Mouse (Mus musculus): ENCODE results near the gene Iqgap1. TPM values are rescaled to one million over a fixed set of nuclear protein-coding genes. Genes with fewer than 3 reads are reported as not detected.

Iqgap1 gene
- 19.9 and 21.7 TPM in 2 replicates for polyA plus RNA-seq (2015; fragmentation: Nextera tagmentation; extraction: Ambion mirVana)

GRCm38 (mm10) chr7:80825843-80826403 is at the start of gene Iqgap1:
Gene Iqgap1, minus strand, starts transcription at chr7:80825974.
- no peak for ATAC-seq
- 80% methylated on average over 11 of the region's 11 CpGs for WGBS
- H3K4me1 ChIP-seq (replicated peaks) = no peaks in the 10 kb centered on the region

GRCm38 (mm10) chr7:80873631-80874030 is 47.9 kb upstream of the Iqgap1 start:
- peaks cover 91% of the 10 kb centered on the region for H3K36me3 ChIP-seq
- H3K4me2 ChIP-seq (replicated peaks) = no peak overlapping the region
- no peak overlapping the region for H3K9ac ChIP-seq (replicated peaks)
- H3K4me1 ChIP-seq (replicated peaks) = no peaks in the 10 kb centered on the region; the same call in 1 of the 2 replicates
- WGBS = 97% methylated on average over 2 of the region's 2 CpGs
- no peak overlapping the region for H3K27ac ChIP-seq
- ATAC-seq = no peak
- peaks cover 27% of the 10 kb centered on the region for H3K27me3 ChIP-seq
- H3K4me3 ChIP-seq (replicated peaks) = no peak overlapping the region
- H3K9me3 ChIP-seq = no peaks in the 10 kb centered on the region

More at GRCm38 (mm10) chr7:80825843-80826403, at the start of gene Iqgap1:
- no peak within 1 kb of the TSS for H3K4me3 ChIP-seq (replicated peaks)
- H3K9ac ChIP-seq (replicated peaks) = no peak within 1 kb of the TSS
- no peaks in the 10 kb centered on the region for H3K27me3 ChIP-seq
- no peaks in the 10 kb centered on the region for H3K36me3 ChIP-seq
- H3K4me2 ChIP-seq (replicated peaks) = no peak within 1 kb of the TSS
- no peak within 1 kb of the TSS for H3K27ac ChIP-seq
- H3K9me3 ChIP-seq = no peaks in the 10 kb centered on the region

- no peak overlapping the region for H3K27ac ChIP-seq
- peaks cover 96% of the 10 kb centered on the region for H3K36me3 ChIP-seq
- no peak for ATAC-seq
- no peaks in the 10 kb centered on the region; the same call in 1 of the 2 replicates for H3K4me1 ChIP-seq (replicated peaks)
- no peak overlapping the region for H3K4me3 ChIP-seq (replicated peaks)
- H3K9me3 ChIP-seq = no peaks in the 10 kb centered on the region
- whole genome bisulfite sequencing = 86% methylated on average over 5 of the region's 5 CpGs
- H3K4me2 ChIP-seq (replicated peaks) = no peak overlapping the region
- H3K9ac ChIP-seq (replicated peaks) = no peak overlapping the region
- H3K27me3 ChIP-seq = peaks cover 27% of the 10 kb centered on the region
Observed at GRCm38 (mm10) chr7:80873038-80873437, 47.3 kb upstream of the Iqgap1 start.

GRCm38 (mm10) chr7:80868686-80869085 is 42.9 kb upstream of the Iqgap1 start:
- peaks cover 34% of the 10 kb centered on the region for H3K4me1 ChIP-seq (replicated peaks)
- no peak overlapping the region for H3K9ac ChIP-seq (replicated peaks)
- no peaks in the 10 kb centered on the region for H3K9me3 ChIP-seq
- no peak overlapping the region for H3K4me3 ChIP-seq (replicated peaks)
- ATAC-seq = no peak
- whole genome bisulfite sequencing = 95% methylated on average over 2 of the region's 2 CpGs
- H3K36me3 ChIP-seq = peaks cover 92% of the 10 kb centered on the region
- no peak overlapping the region for H3K4me2 ChIP-seq (replicated peaks)
- no peak overlapping the region for H3K27ac ChIP-seq
- peaks cover 4% of the 10 kb centered on the region; the same call in 1 of the 2 replicates for H3K27me3 ChIP-seq

- Histone ChIP-seq H3K9ac (replicated peaks) (no peak overlapping the region), H3K27ac (no peak overlapping the region), H3K9me3 (no peaks in the 10 kb centered on the region), H3K27me3 (no peaks in the 10 kb centered on the region), H3K36me3 (peaks cover 81% of the 10 kb centered on the region), H3K4me2 (replicated peaks) (no peak overlapping the region), H3K4me3 (replicated peaks) (no peak overlapping the region), H3K4me1 (replicated peaks) (peaks cover 54% of the 10 kb centered on the region)
- no peak for ATAC-seq
- WGBS = 91% methylated on average over 7 of the region's 7 CpGs
Observed at GRCm38 (mm10) chr7:80866514-80867147, 40.9 kb upstream of the Iqgap1 start.

DNA sequence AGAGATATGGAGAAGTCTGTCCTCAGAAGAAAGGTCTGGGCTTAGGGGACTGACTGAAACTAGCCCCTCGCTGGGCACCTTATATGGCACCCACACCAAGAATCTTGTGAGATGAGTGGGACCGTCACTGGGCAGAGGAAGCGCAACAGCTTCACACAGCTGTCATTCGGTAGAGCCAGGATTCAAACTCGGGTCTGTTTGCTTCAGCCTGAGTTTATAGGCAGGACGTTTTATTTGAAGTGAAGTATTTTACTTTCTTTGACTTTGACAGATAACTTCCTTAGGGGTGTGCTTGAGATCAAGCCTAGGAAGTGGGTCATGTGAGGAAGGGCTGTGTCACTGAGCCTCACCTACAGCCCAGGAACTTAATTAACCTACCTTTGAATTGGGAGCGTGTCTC is 39.7 kb upstream of the Iqgap1 start:
- 97% methylated on average over 7 of the region's 7 CpGs for WGBS
- H3K4me3 ChIP-seq (replicated peaks) = no peak overlapping the region
- no peak overlapping the region for H3K9ac ChIP-seq (replicated peaks)
- ATAC-seq = no peak
- H3K27ac ChIP-seq = no peak overlapping the region
- peaks cover 72% of the 10 kb centered on the region for H3K36me3 ChIP-seq
- H3K27me3 ChIP-seq = no peaks in the 10 kb centered on the region
- no peak overlapping the region for H3K4me2 ChIP-seq (replicated peaks)
- H3K9me3 ChIP-seq = no peaks in the 10 kb centered on the region
- H3K4me1 ChIP-seq (replicated peaks) = peaks cover 57% of the 10 kb centered on the region

DNA sequence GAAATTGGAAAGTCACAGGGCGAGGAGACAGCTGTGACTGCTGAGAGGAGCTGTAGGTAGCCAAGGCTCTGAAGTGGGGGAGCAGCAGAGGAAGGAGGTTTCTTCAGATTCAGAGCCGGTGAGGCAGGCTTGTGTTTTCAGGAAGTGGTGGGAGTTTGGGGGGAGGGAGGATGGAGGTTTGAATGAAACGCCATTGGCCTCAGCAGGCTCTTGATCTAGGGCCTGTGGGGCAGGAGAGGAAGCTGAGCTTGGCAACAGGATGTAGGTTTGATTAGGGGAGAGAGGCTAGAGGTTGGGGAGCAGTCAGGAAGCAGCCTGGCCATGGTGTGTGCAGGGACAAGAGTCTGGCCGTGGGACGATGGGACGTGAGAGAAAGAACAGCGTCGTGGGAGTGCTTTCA is 39.1 kb upstream of the Iqgap1 start:
- no peak for ATAC-seq
- peaks cover 60% of the 10 kb centered on the region for H3K4me1 ChIP-seq (replicated peaks)
- H3K4me2 ChIP-seq (replicated peaks) = peak overlapping the region; percentile 85
- WGBS = 85% methylated on average over 8 of the region's 8 CpGs
- peaks cover 65% of the 10 kb centered on the region for H3K36me3 ChIP-seq
- H3K9me3 ChIP-seq = no peaks in the 10 kb centered on the region
- no peak overlapping the region for H3K4me3 ChIP-seq (replicated peaks)
- H3K27me3 ChIP-seq = no peaks in the 10 kb centered on the region
- 0 out of 2 replicates have a peak overlapping the region, but pooled peaks have one; percentile 1 for H3K9ac ChIP-seq (replicated peaks)
- no peak overlapping the region for H3K27ac ChIP-seq

- Histone ChIP-seq H3K9ac (replicated peaks) (no peak overlapping the region), H3K36me3 (peaks cover 58% of the 10 kb centered on the region)
Observed at GRCm38 (mm10) chr7:80864151-80864550, 38.4 kb upstream of the Iqgap1 start.

DNA sequence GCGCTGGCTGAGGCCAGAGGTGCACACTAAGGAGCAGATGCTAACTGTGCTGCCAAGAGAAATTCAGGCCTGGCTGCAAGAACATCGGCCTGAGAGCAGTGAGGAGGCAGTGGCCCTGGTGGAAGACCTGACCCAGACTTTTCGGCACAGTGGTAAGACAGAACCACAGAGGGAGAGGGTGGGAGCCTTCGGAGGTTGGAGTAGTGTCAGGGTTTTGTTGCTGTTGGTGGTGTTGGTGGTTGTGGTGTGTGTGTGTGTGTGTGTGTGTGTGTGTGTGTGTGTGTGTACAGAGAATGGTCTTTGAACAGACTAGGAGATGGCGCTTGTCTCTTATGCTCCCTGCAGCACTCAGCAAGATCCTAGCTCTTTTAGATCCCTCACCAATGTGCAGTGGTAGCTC is 37.7 kb upstream of the Iqgap1 start:
- Histone ChIP-seq H3K4me3 (replicated peaks) (peak overlapping the region; percentile 17), H3K27me3 (no peaks in the 10 kb centered on the region), H3K27ac (no peak overlapping the region)

More at GRCm38 (mm10) chr7:80864151-80864550, 38.4 kb upstream of the Iqgap1 start:
- H3K27ac ChIP-seq = no peak overlapping the region
- peak overlapping the region; percentile 85 for H3K4me2 ChIP-seq (replicated peaks)
- H3K4me1 ChIP-seq (replicated peaks) = peaks cover 60% of the 10 kb centered on the region
- H3K4me3 ChIP-seq (replicated peaks) = peak overlapping the region; percentile 17; the same call in 1 of the 2 replicates
- 75% methylated on average over 1 of the region's 1 CpGs for WGBS
- no peaks in the 10 kb centered on the region for H3K9me3 ChIP-seq
- no peak for ATAC-seq
- H3K27me3 ChIP-seq = no peaks in the 10 kb centered on the region

DNA sequence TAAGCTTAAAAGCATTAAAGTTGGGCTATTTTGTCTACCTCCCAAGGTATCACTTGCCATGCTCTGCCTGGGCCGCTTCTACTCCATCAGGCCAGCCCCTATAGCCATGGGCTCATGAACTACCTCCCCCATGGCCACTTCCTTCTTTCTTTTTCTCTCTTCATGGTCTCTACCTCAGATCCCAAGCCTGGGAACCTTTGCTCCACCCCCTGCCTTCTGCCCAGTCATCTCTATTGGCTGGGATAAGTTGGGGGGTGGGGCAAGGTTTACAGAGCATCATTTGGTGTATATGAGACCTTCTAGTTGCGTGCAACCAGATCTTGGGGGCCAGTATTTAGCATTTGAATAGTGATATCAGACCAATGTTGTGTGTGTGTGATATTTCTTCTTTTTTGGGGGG is 36.7 kb upstream of the Iqgap1 start:
- Histone ChIP-seq H3K4me1 (replicated peaks) (peaks cover 60% of the 10 kb centered on the region), H3K27ac (no peak overlapping the region), H3K4me3 (replicated peaks) (peak overlapping the region; percentile 83), H3K4me2 (replicated peaks) (peak overlapping the region; percentile 85), H3K36me3 (peaks cover 41% of the 10 kb centered on the region), H3K9me3 (no peaks in the 10 kb centered on the region), H3K27me3 (no peaks in the 10 kb centered on the region), H3K9ac (replicated peaks) (no peak overlapping the region)
- WGBS = 91% methylated on average over 2 of the region's 2 CpGs
- ATAC-seq = no peak

More for the DNA sequence above, 37.7 kb upstream of the Iqgap1 start:
- Histone ChIP-seq H3K9me3 (no peaks in the 10 kb centered on the region), H3K4me2 (replicated peaks) (peak overlapping the region; percentile 85), H3K9ac (replicated peaks) (peak overlapping the region; percentile 45), H3K4me1 (replicated peaks) (peaks cover 60% of the 10 kb centered on the region), H3K36me3 (peaks cover 52% of the 10 kb centered on the region)
- ATAC-seq = no peak
- 88% methylated on average over 5 of the region's 5 CpGs for WGBS

GRCm38 (mm10) chr7:80860729-80861274 is 35.0 kb upstream of the Iqgap1 start, which contains the start of gene Zscan2:
Gene Zscan2, plus strand, starts transcription at chr7:80860920.
- Histone ChIP-seq H3K9ac (replicated peaks) (peak within 1 kb of the TSS; percentile 88), H3K4me1 (replicated peaks) (peaks cover 47% of the 10 kb centered on the region), H3K4me3 (replicated peaks) (peak within 1 kb of the TSS; percentile 83), H3K9me3 (no peaks in the 10 kb centered on the region), H3K27me3 (no peaks in the 10 kb centered on the region), H3K4me2 (replicated peaks) (peak within 1 kb of the TSS; percentile 85), H3K27ac (peak within 1 kb of the TSS; percentile 94), H3K36me3 (peaks cover 24% of the 10 kb centered on the region)
- ATAC-seq = peak; percentile 99
- WGBS = under 1% methylated on average over 40 of the region's 40 CpGs

DNA sequence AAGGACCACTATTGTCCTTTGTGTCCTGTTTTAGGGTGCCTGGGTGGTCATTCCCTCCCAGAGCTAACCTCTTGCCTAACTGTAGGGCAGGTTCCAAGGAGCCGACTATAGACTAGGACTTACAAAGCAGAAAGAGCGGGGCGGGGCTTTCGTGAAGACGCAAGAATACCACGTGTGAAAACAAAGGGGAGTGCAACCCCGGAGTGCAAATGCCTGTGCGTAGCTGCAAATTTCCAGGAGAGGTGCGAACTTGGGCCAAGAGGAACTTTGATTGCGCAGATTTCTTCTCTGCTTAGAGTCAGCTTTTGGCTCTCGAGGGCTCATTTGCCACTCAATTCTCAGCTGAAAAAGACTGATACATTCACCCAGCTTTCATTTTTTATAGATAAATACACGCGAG is 34.5 kb upstream of the Iqgap1 start:
- peak overlapping the region; percentile 12; the same call in 1 of the 2 replicates for H3K27ac ChIP-seq
- H3K9ac ChIP-seq (replicated peaks) = peak overlapping the region; percentile 72
- H3K4me1 ChIP-seq (replicated peaks) = peaks cover 41% of the 10 kb centered on the region

More for the DNA sequence above, 34.5 kb upstream of the Iqgap1 start:
- Histone ChIP-seq H3K9me3 (no peaks in the 10 kb centered on the region), H3K4me3 (replicated peaks) (peak overlapping the region; percentile 83), H3K27me3 (no peaks in the 10 kb centered on the region), H3K36me3 (peaks cover 19% of the 10 kb centered on the region), H3K4me2 (replicated peaks) (peak overlapping the region; percentile 85)
- WGBS = under 1% methylated on average over 13 of the region's 13 CpGs
- ATAC-seq = peak; percentile 64

Measured in midbrain, embryonic 13.5 days (tissue).